Mouse (Mus musculus) layer of hippocampus, adult 2 months (tissue): ENCODE results near the gene Ccdc152. TPM values are rescaled to one million over a fixed set of nuclear protein-coding genes. Genes with fewer than 3 reads are reported as not detected.

ENCODE experiments used
- DNase-seq, 2 experiments: peaks; one replicate each; pipeline ENCODE4 v3.0.0; 2022; ENCODE audit warnings: low spot score in 2 of 2
- H3K27ac ChIP-seq: fragments of 200-600 bp; 2 replicates; pipeline ENCODE4 v1.8.1; 2022
- H3K4me3 ChIP-seq: fragments of 200-600 bp; 2 replicates; pipeline ENCODE4 v1.8.1; 2022; ENCODE audit warnings: mild to moderate bottlenecking
- CTCF ChIP-seq: fragments of 200-600 bp; conservative IDR thresholded peaks from 2 replicates; pipeline ENCODE4 v1.8.1; 2022; ENCODE audit warnings: antibody characterized with exemption, mild to moderate bottlenecking, moderate library complexity
- total RNA-seq, 2 experiments: library from RNA; stranded (reverse); gene quantifications; 2 replicates each; pipeline ENCODE4 v1.2.3; 2021

Ccdc152 gene
- total RNA-seq, 2 experiments from 2014 or later, result not detected

GRCm38 (mm10) chr15:3232168-3232835, 71.0 kb downstream of the Ccdc152 start:
- Histone ChIP-seq H3K27ac (peak overlapping the region; percentile 85), H3K4me3 (no peak overlapping the region)
- TF ChIP-seq CTCF, result no peak
- DNase-seq, result peak in 1 of 2 experiments; percentile 10

GRCm38 (mm10) chr15:3231004-3231403, 72.3 kb downstream of the Ccdc152 start:
- DNase-seq, result no peak
- Histone ChIP-seq H3K27ac (no peak overlapping the region; the same call in 1 of the 2 replicates), H3K4me3 (no peak overlapping the region)
- TF ChIP-seq CTCF, result no peak

Other genes with a start within 250 kb of the Ccdc152 start
- gene Selenop, start 35.0 kb downstream of the Ccdc152 start, total RNA-seq, result 100 to 1,000 TPM; 292 to 295 TPM